In the genomic region with DNA sequence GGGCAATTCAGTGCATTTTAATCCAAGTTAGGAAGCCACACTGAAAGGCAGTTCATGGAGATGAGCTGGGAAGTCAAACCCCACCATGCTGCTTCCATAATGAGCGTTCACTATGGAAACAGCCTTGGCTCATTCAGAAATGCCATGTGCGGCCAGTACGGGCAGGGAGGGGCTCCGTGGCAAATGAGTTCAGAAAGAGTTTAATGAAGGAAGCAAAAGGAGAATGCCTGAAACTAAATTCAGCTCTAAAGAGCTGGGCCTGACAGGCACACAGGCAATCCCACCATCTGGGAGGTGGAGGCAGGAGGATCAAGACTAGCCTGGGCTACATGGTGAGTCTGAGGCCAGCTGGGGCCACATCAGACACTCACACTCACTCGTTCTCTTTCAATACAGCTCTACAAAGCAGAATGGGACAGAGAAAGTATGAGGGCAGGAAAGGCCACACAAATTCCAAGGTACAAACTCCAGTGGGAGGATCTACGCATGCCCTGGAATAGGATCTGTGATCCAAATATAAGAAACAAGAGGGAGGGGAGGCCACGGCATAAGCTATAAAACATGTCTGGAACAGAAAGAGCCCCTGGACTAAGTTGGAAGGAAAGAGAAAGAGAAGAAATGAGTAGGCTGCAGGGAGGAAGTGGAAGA, we compare ENCODE assay signal across 8 mouse cellular contexts. TPM values are rescaled to one million over a fixed set of nuclear protein-coding genes. Genes with fewer than 3 reads are reported as not detected.
A peak's percentile ranks its signal among the peaks of the same experiment; 100 is the strongest.
DNase-seq lines count a peak whose midpoint lies in the region; ATAC-seq lines count a peak whose summit lies in the region.

No protein-coding gene starts in this region.

- no peak overlapping the region for H3K9ac ChIP-seq in hindbrain, embryonic 13.5 days

- H3K4me1 ChIP-seq in hindbrain, embryonic 13.5 days (replicated peaks): peaks cover 14% of the 10 kb centered on the region
- H3K4me1 ChIP-seq in midbrain, embryonic 10.5 days: peaks cover 22% of the 10 kb centered on the region

- peak; percentile 88 for ATAC-seq in hindbrain, embryonic 13.5 days (ENCODE audit: low FRiP score)
- no peak for ATAC-seq in activated CD4-positive, CD25-positive, alpha-beta regulatory T cell, adult 4 months

- H3K27me3 ChIP-seq in hindbrain, embryonic 13.5 days: no peaks in the 10 kb centered on the region
- no peaks in the 10 kb centered on the region for H3K27me3 ChIP-seq in midbrain, embryonic 10.5 days (ENCODE audit: low read depth, poor library complexity, severe bottlenecking)

- no peaks in the 10 kb centered on the region for H3K9me3 ChIP-seq in hindbrain, embryonic 13.5 days
- no peaks in the 10 kb centered on the region for H3K9me3 ChIP-seq in midbrain, embryonic 10.5 days (replicated peaks)

- 0 out of 2 replicates have a peak overlapping the region, but pooled peaks have one; percentile 62 for H3K27ac ChIP-seq in hindbrain, embryonic 13.5 days
- H3K27ac ChIP-seq in midbrain, embryonic 10.5 days (replicated peaks): peak overlapping the region; percentile 70

- H3K36me3 ChIP-seq in hindbrain, embryonic 13.5 days: peaks cover 4% of the 10 kb centered on the region; the same call in 1 of the 2 replicates
- 0 out of 2 replicates have a peak, but pooled peaks cover 9% of the 10 kb centered on the region for H3K36me3 ChIP-seq in midbrain, embryonic 10.5 days

- no peak overlapping the region for H3K4me2 ChIP-seq in hindbrain, embryonic 13.5 days

- 29% methylated on average over 7 of the region's 7 CpGs for WGBS in hindbrain, embryonic 13.5 days
- 43% methylated on average over 7 of the region's 7 CpGs for WGBS in midbrain, embryonic 10.5 days

- no peak overlapping the region for H3K4me3 ChIP-seq in hindbrain, embryonic 13.5 days
- no peak overlapping the region for H3K4me3 ChIP-seq in midbrain, embryonic 10.5 days

- DNase-seq in cerebellum, postnatal 10 days: peak; percentile 44 to 62
- DNase-seq in cerebellum, adult 8-10 months: no peak
- peak; percentile 55 for DNase-seq in brain, adult 2 months (ENCODE audit: low read depth, low spot score)
- peak; percentile 75 for DNase-seq in midbrain, embryonic 10.5 days (ENCODE audit: low spot score)
- no peak for DNase-seq in lung, postnatal 10 days
- DNase-seq in ovary, postnatal 14 days (ENCODE audit: low spot score): no peak

RNA-seq across cellular contexts. Expression of a gene that starts 39.3 kb away (rescaled TPM):
- polyA plus RNA-seq in hindbrain, embryonic 13.5 days (2015; fragmentation: Nextera tagmentation; extraction: Ambion mirVana): 11.3 and 11.7 TPM in 2 replicates
- polyA plus RNA-seq in midbrain, embryonic 10.5 days (2016; fragmentation: Nextera tagmentation; extraction: Ambion mirVana): 11.4 and 12.6 TPM in 2 replicates
- polyA plus RNA-seq in activated CD4-positive, CD25-positive, alpha-beta regulatory T cell, adult 4 months (2017; shearing (Covaris generic)): 1 to 10 TPM; 6.3 to 7.6 TPM

Comparison
In these comparisons a context has a peak if more than half of its experiments do, and no peak if none do; other contexts are left out.
1. DNase-seq: peak in cerebellum, postnatal 10 days (2 of 2), brain, adult 2 months (single experiment) and midbrain, embryonic 10.5 days (single experiment); none in cerebellum, adult 8-10 months (single experiment), lung, postnatal 10 days (single experiment) and ovary, postnatal 14 days (single experiment).